Mouse (Mus musculus): ENCODE measurements around the gene Gstm3. TPM values are rescaled to one million over a fixed set of nuclear protein-coding genes. Genes with fewer than 3 reads are reported as not detected.

The Gstm3 gene
- polyA plus RNA-seq, 1 experiment: not detected

DNA sequence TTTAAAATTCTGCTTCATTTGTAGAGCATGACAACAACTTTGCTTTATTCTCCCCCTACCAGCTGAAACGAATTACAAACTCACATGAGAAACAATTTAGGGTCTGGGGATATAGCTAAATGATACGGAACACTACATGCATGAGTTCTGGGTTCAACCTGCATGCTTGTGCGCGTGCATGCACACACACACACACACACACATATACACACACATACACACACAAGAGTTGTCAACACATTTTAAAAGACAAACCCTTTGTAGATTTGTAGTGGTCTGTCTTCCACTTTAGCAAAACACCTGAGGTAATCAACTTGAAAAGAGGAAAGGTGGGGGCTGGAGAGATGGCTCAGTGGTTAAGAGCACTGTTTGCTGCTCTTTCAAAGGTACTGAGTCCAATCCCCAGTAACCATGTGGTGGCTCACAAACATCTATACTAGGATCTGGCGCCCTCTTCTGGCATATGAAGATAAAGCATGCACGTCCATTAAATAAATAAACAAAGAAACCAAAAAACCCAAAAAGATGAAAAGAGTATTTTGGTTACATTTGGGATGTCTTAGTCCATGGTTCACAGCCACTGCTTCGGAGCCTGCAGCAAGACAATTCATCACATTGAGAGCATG is 51.2 kb downstream of the Gstm3 start:
- Histone ChIP-seq H3K4me1 (ENCODE audit: control insufficient read depth, insufficient read depth, low read length) (no peaks in the 10 kb centered on the region), H3K27ac (ENCODE audit: insufficient read depth, low read length) (no peak overlapping the region), H3K4me3 (ENCODE audit: insufficient read depth, low read length) (no peak overlapping the region)
- TF ChIP-seq POLR2A (IDR thresholded peaks at IDR 0.05; ENCODE audit: extremely low read depth, insufficient read depth, low read length) (no peak), CTCF (IDR thresholded peaks at IDR 0.05; ENCODE audit: extremely low read depth, insufficient read depth, low read length) (peak; percentile 58)

- H3K27ac ChIP-seq (ENCODE audit: insufficient read depth, low read length): no peak overlapping the region
- no peak overlapping the region for H3K4me3 ChIP-seq (ENCODE audit: insufficient read depth, low read length)
- H3K4me1 ChIP-seq (ENCODE audit: control insufficient read depth, insufficient read depth, low read length): no peaks in the 10 kb centered on the region
- TF ChIP-seq POLR2A (IDR thresholded peaks at IDR 0.05; ENCODE audit: extremely low read depth, insufficient read depth, low read length) (no peak), CTCF (IDR thresholded peaks at IDR 0.05; ENCODE audit: extremely low read depth, insufficient read depth, low read length) (no peak)
These were observed 52.0 kb downstream of the Gstm3 start for GRCm38 (mm10) chr3:107917097-107917496.

GRCm38 (mm10) chr3:107916674-107917073 is 52.4 kb downstream of the Gstm3 start:
- Histone ChIP-seq H3K4me3 (ENCODE audit: insufficient read depth, low read length) (no peak overlapping the region), H3K4me1 (ENCODE audit: control insufficient read depth, insufficient read depth, low read length) (no peaks in the 10 kb centered on the region), H3K27ac (ENCODE audit: insufficient read depth, low read length) (no peak overlapping the region)
- TF ChIP-seq CTCF (IDR thresholded peaks at IDR 0.05; ENCODE audit: extremely low read depth, insufficient read depth, low read length): no peak
- no peak for TF ChIP-seq POLR2A (IDR thresholded peaks at IDR 0.05; ENCODE audit: extremely low read depth, insufficient read depth, low read length)

Other genes starting within 250 kb of the Gstm3 start
- gene Csf1, start 208.8 kb downstream of the Gstm3 start, polyA plus RNA-seq (2012; rRNA removed): 15.4 and 16.7 TPM in 2 replicates
- gene Eps8l3, start 92.1 kb downstream of the Gstm3 start, polyA plus RNA-seq (2012; rRNA removed): not detected in 2 replicates
- gene Gstm5, start 73.5 kb downstream of the Gstm3 start, polyA plus RNA-seq (2012; rRNA removed): 504 and 512 TPM in 2 replicates
- 32.5 and 37.0 TPM in 2 replicates for gene Gstm7, start 37.5 kb downstream of the Gstm3 start, polyA plus RNA-seq (2012; rRNA removed)
- 5.4 and 6.4 TPM in 2 replicates for gene Gstm6, start 25.5 kb downstream of the Gstm3 start, polyA plus RNA-seq (2012; rRNA removed)
- 5.3 and 5.6 TPM in 2 replicates for gene Gstm2, start 17.2 kb upstream of the Gstm3 start, polyA plus RNA-seq (2012; rRNA removed)
- 426 and 510 TPM in 2 replicates for gene Gstm1, start 48.7 kb upstream of the Gstm3 start, polyA plus RNA-seq (2012; rRNA removed)
- gene Gstm4, start 75.6 kb upstream of the Gstm3 start, polyA plus RNA-seq (2012; rRNA removed): 16.1 and 16.8 TPM in 2 replicates
- gene Ampd2, start 117.4 kb upstream of the Gstm3 start, polyA plus RNA-seq (2012; rRNA removed): 76.3 and 76.8 TPM in 2 replicates
- gene Gnat2, start 123.5 kb upstream of the Gstm3 start, polyA plus RNA-seq (2012; rRNA removed): 0.15 TPM in 1 of 2 replicates, not detected in the other
- gene Gnai3, start 176.9 kb upstream of the Gstm3 start, polyA plus RNA-seq (2012; rRNA removed): 24.9 and 27.0 TPM in 2 replicates
- 12.3 and 13.2 TPM in 2 replicates for gene Gpr61, start 185.6 kb upstream of the Gstm3 start, polyA plus RNA-seq (2012; rRNA removed)
- 43.7 and 49.2 TPM in 2 replicates for gene Amigo1, start 217.1 kb upstream of the Gstm3 start, polyA plus RNA-seq (2012; rRNA removed)
- 15.0 and 16.9 TPM in 2 replicates for gene Cyb561d1, start 231.9 kb upstream of the Gstm3 start, polyA plus RNA-seq (2012; rRNA removed)
- 36.5 and 43.0 TPM in 2 replicates for gene Atxn7l2, start 241.7 kb upstream of the Gstm3 start, polyA plus RNA-seq (2012; rRNA removed)

Data from cortical plate, adult 2 months (tissue).